Mouse (Mus musculus) limb, embryonic 14.5 days (tissue): Measurements from ENCODE around the gene Pak1. TPM values are rescaled to one million over a fixed set of nuclear protein-coding genes. Genes with fewer than 3 reads are reported as not detected.

ENCODE experiments used
- ATAC-seq: fragments of 200-750 bp; cut with Nextera tagmentation; 2 replicates; pipeline ENCODE4 v1.8.0; 2017; ENCODE audit warnings: low read depth, moderate number of reproducible peaks, moderate TSS enrichment; ENCODE audit not compliant: low FRiP score
- DNase-seq: peaks from one replicate; pipeline ENCODE4 v3.0.0-alpha.2; 2015; ENCODE audit warnings: low spot score
- H3K27ac ChIP-seq: fragments of 300-500 bp; sonication (generic); replicated peaks from 2 replicates; pipeline ENCODE4 v1.5.1; 2014; ENCODE audit warnings: low read depth, mild to moderate bottlenecking, low read length, moderate library complexity, mixed read lengths
- H3K27me3 ChIP-seq: fragments of 300-500 bp; sonication (generic); 2 replicates; pipeline ENCODE4 v1.6.1; 2014; ENCODE audit warnings: low read length, mixed read lengths; ENCODE audit not compliant: control insufficient read depth, insufficient read depth
- H3K36me3 ChIP-seq: fragments of 300-500 bp; sonication (generic); 2 replicates; pipeline ENCODE4 v1.6.1; 2014; ENCODE audit warnings: mild to moderate bottlenecking, low read length, moderate library complexity, mixed read lengths; ENCODE audit not compliant: control insufficient read depth, insufficient read depth
- H3K4me1 ChIP-seq: fragments of 300-500 bp; sonication (generic); 2 replicates; pipeline ENCODE4 v1.6.1; 2014; ENCODE audit warnings: antibody characterized with exemption, low read length, mixed read lengths; ENCODE audit not compliant: control insufficient read depth, insufficient read depth
- H3K4me2 ChIP-seq: fragments of 300-500 bp; sonication (generic); replicated peaks from 2 replicates; pipeline ENCODE4 v1.6.1; 2014; ENCODE audit warnings: low read depth, mild to moderate bottlenecking, low read length, moderate library complexity; ENCODE audit not compliant: severe bottlenecking
- H3K4me3 ChIP-seq: fragments of 300-500 bp; sonication (generic); replicated peaks from 2 replicates; pipeline ENCODE4 v1.5.1; 2014; ENCODE audit warnings: low read length
- H3K9ac ChIP-seq: fragments of 300-500 bp; sonication (generic); 2 replicates; pipeline ENCODE4 v1.6.1; 2014; ENCODE audit warnings: mild to moderate bottlenecking, low read depth, low read length, moderate library complexity; ENCODE audit not compliant: severe bottlenecking
- H3K9me3 ChIP-seq: fragments of 300-500 bp; sonication (generic); 2 replicates; pipeline ENCODE4 v1.6.1; 2016; ENCODE audit warnings: low read length; ENCODE audit not compliant: control insufficient read depth
- POLR2A ChIP-seq: fragments of 200-500 bp; IDR thresholded peaks from 2 replicates; pipeline ENCODE4 v1.8.0; 2012; ENCODE audit warnings: inconsistent platforms, mild to moderate bottlenecking, moderate library complexity, borderline replicate concordance; ENCODE audit not compliant: insufficient read depth, insufficient read length; ENCODE audit errors: extremely low read depth
- WGBS: fragments of 180-500 bp; shearing (Covaris S2); extraction: QIAGEN DNeasy Blood & Tissue Kit; methylation state at CpG from one replicate; pipeline ENCODE4 v1.1.7; 2014; 5-methylcytosine and 5-hydroxymethylcytosine counted together
- polyA plus RNA-seq, 2 experiments: library from polyadenylated mRNA; depleted of rRNA in 1 of 2; stranded (reverse) in 1 of 2; unstranded in 1 of 2; fragments of >200 nt; fragmentation: Nextera tagmentation in 1 of 2; extraction: Ambion mirVana in 1 of 2; gene quantifications; 2 replicates each; pipeline versions ENCODE4 v1.2.1 to v1.2.3; 2012 to 2014

Pak1 gene
- polyA plus RNA-seq, 2 experiments: 16.2 to 21.6 TPM

- Histone ChIP-seq H3K9ac (no peak overlapping the region), H3K4me1 (no peaks in the 10 kb centered on the region), H3K27ac (no peak overlapping the region), H3K27me3 (no peaks in the 10 kb centered on the region), H3K4me3 (no peak overlapping the region), H3K36me3 (no peaks in the 10 kb centered on the region), H3K9me3 (no peaks in the 10 kb centered on the region), H3K4me2 (no peak overlapping the region)
- no peak for TF ChIP-seq POLR2A
- DNase-seq (no peak), ATAC-seq (no peak)
- WGBS: 53% methylated on average over 2 of the region's 2 CpGs
Measured at GRCm38 (mm10) chr7:97790272-97790671, 1.9 kb downstream of the Pak1 start.

- DNase-seq (no peak), ATAC-seq (no peak)
- Histone ChIP-seq H3K4me3 (no peak overlapping the region), H3K9ac (no peak overlapping the region), H3K9me3 (no peaks in the 10 kb centered on the region), H3K4me1 (no peaks in the 10 kb centered on the region), H3K36me3 (no peaks in the 10 kb centered on the region), H3K27me3 (no peaks in the 10 kb centered on the region), H3K4me2 (no peak overlapping the region), H3K27ac (no peak overlapping the region)
- TF ChIP-seq POLR2A: no peak
- 70% methylated on average over 2 of the region's 2 CpGs for WGBS
Measured at GRCm38 (mm10) chr7:97792324-97792723, 4.0 kb downstream of the Pak1 start.

GRCm38 (mm10) chr7:97803116-97803515 lies 14.8 kb downstream of the Pak1 start:
- ATAC-seq (no peak), DNase-seq (no peak)
- Histone ChIP-seq H3K4me3 (no peak overlapping the region), H3K4me1 (no peaks in the 10 kb centered on the region), H3K9me3 (no peaks in the 10 kb centered on the region), H3K27ac (no peak overlapping the region), H3K4me2 (no peak overlapping the region), H3K9ac (no peak overlapping the region), H3K36me3 (no peaks in the 10 kb centered on the region), H3K27me3 (no peaks in the 10 kb centered on the region)
- no peak for TF ChIP-seq POLR2A
- WGBS: 57% methylated on average over 2 of the region's 2 CpGs

GRCm38 (mm10) chr7:97804245-97805066 lies 16.1 kb downstream of the Pak1 start:
- ATAC-seq (no peak), DNase-seq (no peak)
- H3K9ac ChIP-seq: no peak overlapping the region
- no peaks in the 10 kb centered on the region for H3K4me1 ChIP-seq
- H3K27me3 ChIP-seq: no peaks in the 10 kb centered on the region
- no peak overlapping the region for H3K27ac ChIP-seq
- no peaks in the 10 kb centered on the region for H3K9me3 ChIP-seq
- no peaks in the 10 kb centered on the region for H3K36me3 ChIP-seq
- no peak for TF ChIP-seq POLR2A
- no peak overlapping the region for H3K4me2 ChIP-seq
- 67% methylated on average over 2 of the region's 2 CpGs for WGBS
- no peak overlapping the region for H3K4me3 ChIP-seq

GRCm38 (mm10) chr7:97805067-97805365 lies 16.7 kb downstream of the Pak1 start:
- Histone ChIP-seq H3K4me3 (no peak overlapping the region), H3K4me2 (no peak overlapping the region), H3K9me3 (no peaks in the 10 kb centered on the region), H3K27ac (no peak overlapping the region), H3K36me3 (no peaks in the 10 kb centered on the region), H3K4me1 (no peaks in the 10 kb centered on the region), H3K27me3 (no peaks in the 10 kb centered on the region), H3K9ac (no peak overlapping the region)
- no peak for TF ChIP-seq POLR2A
- ATAC-seq (no peak), DNase-seq (no peak)
- WGBS: 33% methylated on average over 3 of the region's 3 CpGs
